Mouse (Mus musculus) CH12.LX (cell line): ENCODE measurements around the gene Vps13a. TPM values are rescaled to one million over a fixed set of nuclear protein-coding genes. Genes with fewer than 3 reads are reported as not detected.

ENCODE experiments used
- DNase-seq: peaks from one replicate; pipeline ENCODE4 v3.0.0-alpha.2; 2013; ENCODE audit errors: extremely low read depth
- H3K27ac ChIP-seq: 2 replicates; pipeline ENCODE4 v1.5.1; 2012; ENCODE audit warnings: low read depth, mild to moderate bottlenecking, control low read depth, moderate library complexity; ENCODE audit not compliant: insufficient read depth
- H3K27me3 ChIP-seq: replicated peaks from 2 replicates; pipeline ENCODE3; 2012; ENCODE audit warnings: inconsistent platforms
- H3K36me3 ChIP-seq, 2 experiments: replicated peaks in 1 of 2; 2 replicates each; pipeline versions ENCODE3 to v1.6.1; 2012; ENCODE audit warnings: inconsistent platforms in 1 of 2, low read length in 1 of 2, mild to moderate bottlenecking in 1 of 2, mixed read lengths in 1 of 2, moderate library complexity in 1 of 2; ENCODE audit not compliant: control insufficient read depth in 1 of 2, insufficient read depth in 1 of 2
- H3K4me1 ChIP-seq, 2 experiments: 2 replicates each; pipeline ENCODE4 v1.6.1; 2012; ENCODE audit warnings: inconsistent platforms in 1 of 2, moderate library complexity in 1 of 2; ENCODE audit not compliant: insufficient read depth in 2 of 2, control insufficient read depth in 1 of 2
- H3K4me2 ChIP-seq: 2 replicates; pipeline ENCODE4 v1.6.1; 2012; ENCODE audit warnings: low read depth, mild to moderate bottlenecking, control low read depth; ENCODE audit not compliant: poor library complexity, insufficient read depth, severe bottlenecking
- H3K4me3 ChIP-seq, 3 experiments: fragments of 150-350 bp in 1 of 3; sonication (generic) in 1 of 3; replicated peaks in 1 of 3; 2 replicates each; pipeline versions ENCODE3 to v1.5.1; 2011 to 2012; ENCODE audit warnings: low read depth in 2 of 3, low read length in 2 of 3, mild to moderate bottlenecking in 2 of 3, moderate library complexity in 2 of 3, control low read depth in 1 of 3, improper control_type of control experiment in 1 of 3, inconsistent platforms in 1 of 3, mixed read lengths in 1 of 3; ENCODE audit not compliant: poor library complexity in 1 of 3
- H3K79me2 ChIP-seq: replicated peaks from 2 replicates; pipeline ENCODE4 v1.6.1; 2012; ENCODE audit warnings: mild to moderate bottlenecking, moderate library complexity; ENCODE audit not compliant: control insufficient read depth, poor library complexity, insufficient read depth, severe bottlenecking; ENCODE audit errors: extremely low read depth
- H3K9ac ChIP-seq: 2 replicates; pipeline ENCODE4 v1.6.1; 2012; ENCODE audit warnings: low read depth, mild to moderate bottlenecking, control low read depth, moderate library complexity; ENCODE audit not compliant: insufficient read depth
- H3K9me3 ChIP-seq: replicated peaks from 2 replicates; pipeline ENCODE3; 2012; ENCODE audit warnings: low read length, inconsistent platforms, mixed read lengths
- BHLHE40 ChIP-seq: IDR thresholded peaks from 2 replicates; pipeline ENCODE4 v1.6.1; 2011; ENCODE audit warnings: mild to moderate bottlenecking, low read depth, low read length, improper control_type of control experiment
- CTCF ChIP-seq, 2 experiments: IDR thresholded peaks in 1 of 2; conservative IDR thresholded peaks in 1 of 2; 2 replicates each; pipeline ENCODE4 v1.5.1; 2011 to 2012; ENCODE audit warnings: low read depth in 2 of 2, low read length in 2 of 2, improper control_type of control experiment in 1 of 2, inconsistent platforms in 1 of 2, mild to moderate bottlenecking in 1 of 2, moderate library complexity in 1 of 2
- ETS1 ChIP-seq: conservative IDR thresholded peaks from 2 replicates; pipeline ENCODE4 v1.6.1; 2012; ENCODE audit warnings: low read depth, mild to moderate bottlenecking, inconsistent platforms, low read length, improper control_type of control experiment, moderate library complexity
- KAT2A ChIP-seq: IDR thresholded peaks from 2 replicates; pipeline ENCODE4 v1.6.1; 2012; ENCODE audit warnings: low read length, improper control_type of control experiment, inconsistent platforms; ENCODE audit not compliant: insufficient replicate concordance
- MAFK ChIP-seq: IDR thresholded peaks from 2 replicates; pipeline ENCODE4 v1.6.1; 2011; ENCODE audit warnings: low read length, improper control_type of control experiment; ENCODE audit not compliant: insufficient replicate concordance
- MEF2A ChIP-seq: IDR thresholded peaks from 2 replicates; pipeline ENCODE4 v1.6.1; 2014; ENCODE audit warnings: low read depth, mild to moderate bottlenecking, inconsistent platforms, low read length, improper control_type of control experiment, borderline replicate concordance
- MXI1 ChIP-seq: IDR thresholded peaks from 2 replicates; pipeline ENCODE4 v1.6.1; 2011; ENCODE audit warnings: mild to moderate bottlenecking, low read depth, low read length, improper control_type of control experiment
- MYC ChIP-seq: IDR thresholded peaks from 2 replicates; pipeline ENCODE4 v1.6.1; 2011; ENCODE audit warnings: low read depth, mild to moderate bottlenecking, improper control_type of control experiment, low read length
- PAX5 ChIP-seq: IDR thresholded peaks from 2 replicates; pipeline ENCODE4 v1.6.1; 2012; ENCODE audit warnings: low read length, inconsistent platforms, mixed read lengths
- POLR2AphosphoS2 ChIP-seq: IDR thresholded peaks from 2 replicates; pipeline ENCODE4 v1.6.1; 2011; ENCODE audit warnings: low read depth, low read length, improper control_type of control experiment
- UBTF ChIP-seq: IDR thresholded peaks from 2 replicates; pipeline ENCODE4 v1.6.1; 2012; ENCODE audit warnings: low read depth, mild to moderate bottlenecking, inconsistent platforms, low read length, improper control_type of control experiment, moderate library complexity
- USF1 ChIP-seq: IDR thresholded peaks from 2 replicates; pipeline ENCODE4 v1.6.1; 2014; ENCODE audit warnings: low read depth, mild to moderate bottlenecking, inconsistent platforms, low read length, improper control_type of control experiment
- ZKSCAN1 ChIP-seq: IDR thresholded peaks from 2 replicates; pipeline ENCODE4 v1.6.1; 2012; ENCODE audit warnings: low read depth, inconsistent platforms, low read length, improper control_type of control experiment, borderline replicate concordance
- ZMIZ1 ChIP-seq: IDR thresholded peaks from 2 replicates; pipeline ENCODE4 v1.6.1; 2012; ENCODE audit warnings: low read depth, mild to moderate bottlenecking, inconsistent platforms, low read length, improper control_type of control experiment
- dilution Hi-C: fragments of 300-500 bp; cut with MboI; formaldehyde crosslinking; loops from 2 replicates; pipeline ENCODE4 v1.14.3; 2020; ENCODE audit warnings: low sequenced_read_pairs; ENCODE audit not compliant: extremely low pct_unique_long_range_greater_than_20kb, extremely low pct_ligation_motif_present
- in situ Hi-C: fragments of 300-500 bp; cut with MboI; formaldehyde crosslinking; loops from 3 replicates; pipeline ENCODE4 v1.14.3; 2019; ENCODE audit warnings: low sequenced_read_pairs, low pct_ligation_motif_present, low pct_unique_long_range_greater_than_20kb, mixed read lengths
- polyA plus RNA-seq: library from polyadenylated mRNA; unstranded; fragments of >175 nt; gene quantifications from 2 replicates; pipeline ENCODE4 v1.2.1, GENCODE M21; 2012; ENCODE audit warnings: low read depth; ENCODE audit not compliant: insufficient read length
- total RNA-seq, 2 experiments: library from RNA; depleted of rRNA; stranded (reverse); fragments of 300-350 nt in 1 of 2; fragments of >200 nt in 1 of 2; gene quantifications; 2 replicates each; pipeline ENCODE4 v1.2.3; 2012 to 2014

Vps13a gene
- total and polyA plus RNA-seq, 3 experiments: 32.5 to 36.7 (median 35.9) TPM

DNA sequence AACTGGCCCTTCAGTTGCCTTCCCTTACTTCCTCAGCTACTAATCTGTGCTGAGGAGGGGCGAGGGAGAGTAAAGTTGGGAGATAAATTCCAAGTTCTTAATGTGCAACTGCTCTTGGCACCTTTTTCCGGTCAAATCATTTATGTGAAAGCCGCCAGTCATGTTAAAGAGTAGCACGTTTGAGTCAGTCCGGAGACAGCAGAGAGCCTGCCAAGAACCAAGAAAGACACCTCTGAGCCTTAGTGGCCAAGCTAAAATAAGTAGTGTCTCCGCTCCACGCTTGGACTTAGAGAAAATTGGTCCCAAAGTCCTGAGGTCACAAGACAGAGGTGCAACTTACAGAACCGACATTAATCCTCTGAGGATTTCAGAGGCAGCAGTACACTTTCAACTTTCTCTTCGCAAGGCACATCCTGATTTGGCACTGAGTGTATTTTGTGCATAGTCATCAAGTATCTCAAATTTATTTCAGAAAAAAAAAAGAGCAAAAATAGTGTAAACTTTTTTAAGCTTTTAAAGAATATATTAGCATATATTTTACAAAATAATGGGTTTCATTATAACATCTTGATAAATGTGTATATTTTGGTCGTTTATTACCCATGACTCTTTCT is 780 bp upstream of the Vps13a start:
- in situ Hi-C loops: no loop called here

DNA sequence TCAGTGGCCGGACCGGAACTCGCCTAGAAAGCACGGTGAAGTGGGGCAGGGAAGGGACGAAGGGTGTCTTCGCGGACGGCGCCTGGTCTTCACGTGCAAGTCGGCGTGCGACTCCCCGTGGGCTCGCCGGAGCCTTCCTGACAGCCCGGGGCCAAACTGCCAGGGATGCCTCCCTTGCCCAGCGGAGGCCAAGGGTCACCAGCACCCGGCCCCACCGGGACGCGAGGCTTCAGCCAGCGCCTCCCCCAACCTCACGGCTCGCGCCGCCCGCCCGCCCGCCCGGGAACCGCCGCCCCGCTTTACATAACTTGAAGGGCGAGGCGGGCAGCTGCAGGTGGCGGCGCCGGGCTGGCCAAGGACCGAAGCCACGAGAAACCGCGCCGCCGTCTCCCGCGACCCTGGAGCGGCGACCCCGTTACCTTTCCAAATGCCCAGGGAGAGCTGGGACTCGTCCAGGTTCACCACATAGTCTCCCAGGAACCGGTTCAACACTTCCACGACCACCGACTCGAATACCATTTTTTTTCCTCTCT is 416 bp downstream of the Vps13a start:
- peak overlapping the region; percentile 69 to 91 (median 86) for H3K4me3 ChIP-seq
- DNase-seq: no peak
- peaks cover 10 to 11% of the 10 kb centered on the region in 2 experiments for H3K4me1 ChIP-seq
- H3K9me3 ChIP-seq: no peaks in the 10 kb centered on the region
- no peak for TF ChIP-seq ZKSCAN1
- TF ChIP-seq BHLHE40: peak; percentile 88
- TF ChIP-seq ZMIZ1: no peak
- peak overlapping the region; percentile 67 for H3K9ac ChIP-seq
- peaks cover 0 to 3% of the 10 kb centered on the region in 2 experiments for H3K36me3 ChIP-seq
- dilution Hi-C loops: no loop called here
- peak overlapping the region; percentile 45 for H3K4me2 ChIP-seq
- peak overlapping the region; percentile 30 for H3K27ac ChIP-seq
- in situ Hi-C loops: no loop called here
- H3K27me3 ChIP-seq: peaks cover 3% of the 10 kb centered on the region
- peaks cover 42% of the 10 kb centered on the region for H3K79me2 ChIP-seq

More for the DNA sequence above, 780 bp upstream of the Vps13a start:
- peak; percentile 29 for DNase-seq
- Histone ChIP-seq H3K27ac (no peak overlapping the region), H3K9me3 (no peaks in the 10 kb centered on the region), H3K36me3 (no peaks in the 10 kb centered on the region), H3K4me1 (peaks cover 3 to 6% of the 10 kb centered on the region in 2 experiments), H3K79me2 (peaks cover 32% of the 10 kb centered on the region), H3K4me2 (peak overlapping the region; percentile 57), H3K9ac (peak overlapping the region; percentile 50), H3K27me3 (peaks cover 3% of the 10 kb centered on the region), H3K4me3 (peak overlapping the region; percentile 79 to 91 (median 87))
- dilution Hi-C loops: no loop called here
- TF ChIP-seq MAFK (peak; percentile 67; the same call in 1 of the 2 replicates), MEF2A (no peak), MYC (no peak), ZKSCAN1 (no peak)
- TF ChIP-seq, all 38 proteins: peak for 1

DNA sequence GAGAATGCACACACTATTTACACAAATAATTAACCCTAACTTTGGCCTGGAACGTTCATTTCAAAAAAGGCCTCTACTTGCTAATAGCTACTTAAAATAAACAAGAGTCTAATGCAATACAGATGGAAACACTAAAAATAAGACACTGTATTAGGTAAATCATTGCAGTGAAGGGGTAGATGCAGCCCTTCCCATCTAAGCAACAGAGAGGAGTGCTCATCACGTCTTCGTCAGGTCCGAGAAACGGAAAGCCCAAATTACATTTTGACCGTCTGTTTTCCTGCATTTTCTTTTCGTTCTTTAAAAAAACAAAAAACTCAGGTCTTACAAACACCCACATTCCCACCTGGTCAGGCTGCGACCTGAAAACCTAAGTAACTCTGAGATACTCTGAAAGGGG is 947 bp downstream of the Vps13a start:
- dilution Hi-C loops (no loop called here), in situ Hi-C loops (loop anchor here (10.0 kb wide), 1 partner anchor 185 kb away; no protein-coding TSS in a partner anchor)
- peaks cover 10 to 14% of the 10 kb centered on the region in 2 experiments for H3K4me1 ChIP-seq
- H3K4me2 ChIP-seq: peak overlapping the region; percentile 45
- H3K27me3 ChIP-seq: peaks cover 3% of the 10 kb centered on the region
- TF ChIP-seq ZMIZ1 (no peak), PAX5 (no peak), MAFK (no peak), KAT2A (no peak), USF1 (no peak), CTCF (conservative IDR thresholded peaks at IDR 0.05 in 1 of 2, IDR thresholded peaks at IDR 0.05 in 1 of 2; ENCODE audit: low read depth in 2 of 2, low read length in 2 of 2) (no peak), POLR2AphosphoS2 (no peak), UBTF (no peak), ZKSCAN1 (no peak), ETS1 (no peak), MXI1 (no peak; the same call in 1 of the 2 replicates)
- peak overlapping the region; percentile 69 to 91 (median 86) for H3K4me3 ChIP-seq
- DNase-seq: no peak
- H3K9me3 ChIP-seq: no peaks in the 10 kb centered on the region
- peak overlapping the region; percentile 67 for H3K9ac ChIP-seq
- peaks cover 43% of the 10 kb centered on the region for H3K79me2 ChIP-seq
- H3K27ac ChIP-seq: no peak overlapping the region
- peaks cover 0 to 3% of the 10 kb centered on the region in 2 experiments for H3K36me3 ChIP-seq
